Mouse (Mus musculus) fat pad, adult 2 months (tissue): ENCODE data around the gene Olfr1317.

Experiments
- DNase-seq: peaks from one replicate; pipeline ENCODE4 v3.0.0-alpha.2; 2011; ENCODE audit warnings: low read depth, low spot score; ENCODE audit errors: extremely low read depth

The Olfr1317 gene

GRCm38 (mm10) chr2:112140029-112140428, at the start of gene Olfr1317:
Gene Olfr1317 (plus strand): TSS chr2:112140329.
- no peak for DNase-seq

- DNase-seq = no peak
These were observed 43.4 kb upstream of the Olfr1317 start, which contains the start of gene Olfr1314 for GRCm38 (mm10) chr2:112096681-112097080. Gene Olfr1314 (minus strand): TSS chr2:112096781.

- DNase-seq = no peak
These were observed 24.8 kb upstream of the Olfr1317 start, which contains the start of gene Olfr1315-ps1 for GRCm38 (mm10) chr2:112115340-112115739. Gene Olfr1315-ps1 (minus strand): TSS chr2:112115440.

- no peak for DNase-seq
These were observed 5.3 kb upstream of the Olfr1317 start, which contains the start of gene Olfr1316 for GRCm38 (mm10) chr2:112134877-112135276. Gene Olfr1316 (minus strand): TSS chr2:112134977.

GRCm38 (mm10) chr2:112153898-112154297, 13.8 kb downstream of the Olfr1317 start, which contains the start of gene Olfr1318:
Gene Olfr1318 (plus strand): TSS chr2:112154198.
- no peak for DNase-seq
